Comparison of ENCODE assay signal across 11 mouse cellular contexts in the genomic region with DNA sequence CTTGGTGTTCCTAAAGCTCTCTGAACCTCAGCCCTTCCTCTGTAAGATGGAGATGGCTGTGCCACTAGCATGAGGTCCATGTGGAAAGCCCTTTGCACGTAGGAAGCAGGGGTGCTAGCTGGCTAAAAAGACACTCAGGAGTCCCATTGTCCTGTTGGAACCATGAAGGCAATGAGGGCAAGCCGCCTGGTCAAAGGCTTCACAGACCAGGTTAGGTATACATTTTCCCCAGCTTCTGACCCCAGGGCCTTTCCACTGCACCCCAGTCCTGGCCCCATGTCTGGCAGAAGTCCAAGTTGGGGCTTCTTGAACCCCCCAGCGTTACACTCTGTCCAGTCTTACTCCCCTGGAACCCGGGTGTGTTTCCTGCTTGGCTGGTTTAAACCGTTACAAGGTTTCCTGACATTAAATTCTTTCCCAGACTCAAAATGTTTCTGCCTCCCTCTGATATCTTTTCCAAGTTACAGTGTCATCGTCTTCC. TPM values are rescaled to one million over a fixed set of nuclear protein-coding genes. Genes with fewer than 3 reads are reported as not detected.
DNase-seq lines count a peak whose midpoint lies in the region; ATAC-seq and TF ChIP-seq lines count a peak whose summit lies in the region.
"Had no signal": no experiment of that assay in that cellular context is flagged by ENCODE, and none has a peak within 500 bp of the region (broad histone marks: within the 10 kb centered on the region; RNA-seq: fewer than 3 reads in every experiment).

No protein-coding gene starts in this region.

- no peaks in the 10 kb centered on the region for H3K27me3 ChIP-seq in hindbrain, embryonic 12.5 days
- no peaks in the 10 kb centered on the region for H3K27me3 ChIP-seq in neural tube, embryonic 14.5 days (ENCODE audit: control insufficient read depth, insufficient read depth, low read length)

- H3K27ac ChIP-seq in left cerebral cortex, adult 2 months: peak overlapping the region; percentile 76; the same call in 1 of the 2 replicates
- H3K27ac ChIP-seq in hindbrain, embryonic 12.5 days: peak overlapping the region; percentile 88
- peak overlapping the region; percentile 2; the same call in 1 of the 2 replicates for H3K27ac ChIP-seq in neural tube, embryonic 14.5 days (ENCODE audit: low read depth, low read length)

- peak; percentile 44 for DNase-seq in cerebellum, adult 11-12 months
- DNase-seq in cerebellum, postnatal 4 days (ENCODE audit: low spot score in 2 of 2): no peak
- no peak for DNase-seq in left cerebral cortex, adult 2 months (ENCODE audit: extremely low spot score in 1 of 2, low spot score in 2 of 2)
- DNase-seq in left cerebral cortex, postnatal 10 days (ENCODE audit: extremely low spot score in 1 of 2, low spot score in 2 of 2): no peak
- no peak for DNase-seq in gastrocnemius, postnatal 36 days
- DNase-seq: gastrocnemius, postnatal 14 days had no signal

- whole genome bisulfite sequencing in hindbrain, embryonic 12.5 days: 19% methylated on average over 6 of the region's 6 CpGs
- WGBS in neural tube, embryonic 14.5 days: 13% methylated on average over 6 of the region's 6 CpGs

- H3K9ac ChIP-seq in hindbrain, embryonic 12.5 days: peak overlapping the region; percentile 29; the same call in 1 of the 2 replicates
- no peak overlapping the region for H3K9ac ChIP-seq in neural tube, embryonic 14.5 days (replicated peaks; ENCODE audit: low read depth, low read length)

- H3K4me3 ChIP-seq in left cerebral cortex, adult 2 months: peak overlapping the region; percentile 64
- peak overlapping the region; percentile 63 for H3K4me3 ChIP-seq in hindbrain, embryonic 12.5 days
- H3K4me3 ChIP-seq in neural tube, embryonic 14.5 days (ENCODE audit: low read depth, low read length): no peak overlapping the region

- H3K36me3 ChIP-seq in hindbrain, embryonic 12.5 days: no peaks in the 10 kb centered on the region
- H3K36me3 ChIP-seq in neural tube, embryonic 14.5 days (ENCODE audit: control insufficient read depth, insufficient read depth, low read length): no peaks in the 10 kb centered on the region

- intact Hi-C loops in left cerebral cortex, adult 2 months (cut with DNase I): loop anchor here (2.0 kb wide), 1 partner anchor 65 kb away; no protein-coding TSS in a partner anchor
- intact Hi-C loops in left cerebral cortex, postnatal 10 days (cut with DNase I): loop anchor here (5.0 kb wide), 2 partner anchors 115 to 135 kb away; partner anchors contain the start of genes Iqck and Knop1
- intact Hi-C loops in gastrocnemius, postnatal 36 days (cut with DNase I): loop anchor here (5.0 kb wide), 1 partner anchor 135 kb away; the partner anchor contains the start of genes Iqck and Knop1

- peaks cover 63% of the 10 kb centered on the region for H3K4me1 ChIP-seq in hindbrain, embryonic 12.5 days
- H3K4me1 ChIP-seq in neural tube, embryonic 14.5 days (ENCODE audit: control insufficient read depth, insufficient read depth, low read length): peaks cover 45% of the 10 kb centered on the region

- ATAC-seq in hindbrain, embryonic 12.5 days (ENCODE audit: low FRiP score): no peak
- no peak for ATAC-seq in neural tube, embryonic 14.5 days (ENCODE audit: low read depth)
- no peak for ATAC-seq in activated CD4-positive, CD25-positive, alpha-beta regulatory T cell, adult 4 months
- ATAC-seq: intestine, embryonic 16.5 days; lung, postnatal 0 days had no signal

- H3K9me3 ChIP-seq in hindbrain, embryonic 12.5 days (replicated peaks): no peaks in the 10 kb centered on the region
- no peaks in the 10 kb centered on the region for H3K9me3 ChIP-seq in neural tube, embryonic 14.5 days (ENCODE audit: control insufficient read depth, low read length)

- H3K4me2 ChIP-seq in hindbrain, embryonic 12.5 days (replicated peaks): peak overlapping the region; percentile 84
- peak overlapping the region; percentile 86 for H3K4me2 ChIP-seq in neural tube, embryonic 14.5 days (ENCODE audit: low read depth, low read length)

- TF ChIP-seq CTCF in left cerebral cortex, adult 2 months (IDR thresholded peaks at IDR 0.05): no peak

RNA-seq across cellular contexts. Expression of gene Gprc5b, which starts 2.9 kb away (rescaled TPM):
- 10 to 100 TPM; 94.4 to 98.9 TPM for total RNA-seq in left cerebral cortex, adult 2 months (2021)
- total RNA-seq in left cerebral cortex, postnatal 10 days (2021): 10 to 100 TPM; 36.8 to 39.8 TPM
- polyA plus RNA-seq in hindbrain, embryonic 12.5 days (2016; fragmentation: Nextera tagmentation; extraction: Ambion mirVana): 12.9 and 13.2 TPM in 2 replicates
- polyA plus RNA-seq in neural tube, embryonic 14.5 days (2014; fragmentation: Nextera tagmentation; extraction: Ambion mirVana): 4.9 and 9.9 TPM in 2 replicates
- polyA plus RNA-seq in activated CD4-positive, CD25-positive, alpha-beta regulatory T cell, adult 4 months (2017; shearing (Covaris generic)): 1 to 10 TPM; 1.5 to 2.3 TPM
- total RNA-seq in gastrocnemius, postnatal 36 days (2021): 10 to 100 TPM; 14.0 to 19.0 TPM

Comparison
In these comparisons a context has a peak if more than half of its experiments do, and no peak if none do; other contexts are left out.
1. H3K27ac ChIP-seq: peak in every context shown above with its lines; median percentile 88 in hindbrain, embryonic 12.5 days; 76 in left cerebral cortex, adult 2 months; 2 in neural tube, embryonic 14.5 days.